Mouse (Mus musculus) heart, postnatal 10 days (tissue): ENCODE measurements around the gene Ccdc185. TPM values are rescaled to one million over a fixed set of nuclear protein-coding genes. Genes with fewer than 3 reads are reported as not detected.

Experiments
- DNase-seq, 2 experiments: peaks; one replicate each; pipeline ENCODE4 v3.0.0; 2021
- intact Hi-C: fragments of 180-260 bp; cut with DNase I; formaldehyde crosslinking; loops from one replicate; pipeline ENCODE4 v1.15.1; 2025
- total RNA-seq, 2 experiments: library from RNA; stranded (reverse); gene quantifications; 2 replicates each; pipeline ENCODE4 v1.2.3; 2021

Ccdc185 gene
- total RNA-seq, 2 experiments from 2014 or later = not detected

GRCm38 (mm10) chr1:182751301-182751700 lies 2.3 kb upstream of the Ccdc185 start:
- intact Hi-C loops = no loop called here
- no peak for DNase-seq

GRCm38 (mm10) chr1:182747834-182748233 lies 1.1 kb downstream of the Ccdc185 start:
- intact Hi-C loops = no loop called here
- no peak for DNase-seq

GRCm38 (mm10) chr1:182747081-182747480 lies 1.9 kb downstream of the Ccdc185 start:
- DNase-seq = no peak
- intact Hi-C loops = no loop called here

GRCm38 (mm10) chr1:182735891-182736290 lies 13.1 kb downstream of the Ccdc185 start:
- no peak for DNase-seq
- intact Hi-C loops = no loop called here

GRCm38 (mm10) chr1:182732695-182733094 lies 16.3 kb downstream of the Ccdc185 start:
- peak; percentile 10 for DNase-seq
- intact Hi-C loops = no loop called here

GRCm38 (mm10) chr1:182729002-182729401 lies 20.0 kb downstream of the Ccdc185 start:
- intact Hi-C loops = no loop called here
- DNase-seq = no peak

GRCm38 (mm10) chr1:182727541-182727940 lies 21.4 kb downstream of the Ccdc185 start:
- DNase-seq = no peak
- intact Hi-C loops = no loop called here

- intact Hi-C loops = no loop called here
- no peak for DNase-seq
These were observed 34.6 kb downstream of the Ccdc185 start for GRCm38 (mm10) chr1:182714236-182714935.

GRCm38 (mm10) chr1:182711360-182711933 lies 37.5 kb downstream of the Ccdc185 start:
- DNase-seq = no peak
- intact Hi-C loops = no loop called here

- intact Hi-C loops = no loop called here
These were observed 41.5 kb downstream of the Ccdc185 start for GRCm38 (mm10) chr1:182707459-182707858.

GRCm38 (mm10) chr1:182704882-182705281 lies 44.1 kb downstream of the Ccdc185 start:
- DNase-seq = no peak
- intact Hi-C loops = no loop called here

More at GRCm38 (mm10) chr1:182707459-182707858, 41.5 kb downstream of the Ccdc185 start:
- no peak for DNase-seq

- intact Hi-C loops = no loop called here
- no peak for DNase-seq
These were observed 49.3 kb downstream of the Ccdc185 start for GRCm38 (mm10) chr1:182699392-182700347.

Other genes starting within 250 kb of the Ccdc185 start
- gene Capn2, start 231.6 kb downstream of the Ccdc185 start, total RNA-seq = 10 to 100 TPM; 87.8 to 91.2 TPM
- not detected for gene Capn8, start 184.2 kb downstream of the Ccdc185 start, total RNA-seq
- under 1 TPM; 0.93 to 0.97 TPM for gene Susd4, start 14.7 kb upstream of the Ccdc185 start, total RNA-seq
- 1 to 10 TPM; 1.2 to 1.7 TPM for gene Tlr5, start 205.6 kb upstream of the Ccdc185 start, total RNA-seq